Comparison of ENCODE assay signal across 17 mouse cellular contexts in genomic region chr2:92935483-92935882, GRCm38 (mm10). TPM values are rescaled to one million over a fixed set of nuclear protein-coding genes. Genes with fewer than 3 reads are reported as not detected.
DNase-seq lines count a peak whose midpoint lies in the region; TF ChIP-seq lines count a peak whose summit lies in the region.
"Had no signal": no experiment of that assay in that cellular context is flagged by ENCODE, and none has a peak within 500 bp of the region (broad histone marks: within the 10 kb centered on the region; RNA-seq: fewer than 3 reads in every experiment).

No protein-coding gene starts in this region.

- no peak for TF ChIP-seq POLR2A in brain, embryonic 14.5 days (IDR thresholded peaks at IDR 0.05; ENCODE audit: borderline replicate concordance, extremely low read depth, insufficient read depth, insufficient read length, poor library complexity, severe bottlenecking)

- no peak for DNase-seq in layer of hippocampus, adult 2 months (ENCODE audit: low spot score in 2 of 2)
- no peak for DNase-seq in layer of hippocampus, adult 8-10 months (ENCODE audit: low spot score in 2 of 2)
- DNase-seq in brain, embryonic 14.5 days (ENCODE audit: low read depth), result peak; percentile 26
- DNase-seq in cerebellum, adult 9-10 months, result peak; percentile 95
- peak; percentile 13 for DNase-seq in large intestine, adult 2 months (ENCODE audit: low read depth, low spot score)
- DNase-seq in spleen, postnatal 4 days (ENCODE audit: low spot score in 2 of 2), result no peak
- no peak for DNase-seq in retina, postnatal 1 day
- DNase-seq in heart, postnatal 36 days, result no peak
- DNase-seq: adrenal gland, postnatal 10 days; gastrocnemius, adult 2 months; heart, adult 2 months; kidney, postnatal 14 days; lung, postnatal 10 days; spleen, adult 18-20 months had no signal

- 58% methylated on average over 3 of the region's 3 CpGs for WGBS in large intestine, adult 2 months

- intact Hi-C loops in heart, postnatal 36 days (cut with DNase I), result no loop called here

- H3K27ac ChIP-seq in layer of hippocampus, adult 2 months, result peak overlapping the region; percentile 56
- H3K27ac ChIP-seq: embryonic facial prominence, embryonic 12.5 days; gastrocnemius, adult 2 months; heart, adult 2 months had no signal

- H3K4me3 ChIP-seq in layer of hippocampus, adult 2 months, result no peak overlapping the region
- H3K4me3 ChIP-seq: embryonic facial prominence, embryonic 12.5 days; gastrocnemius, adult 2 months; heart, adult 2 months had no signal

- no peak for TF ChIP-seq CTCF in layer of hippocampus, adult 2 months (conservative IDR thresholded peaks at IDR 0.05)
- TF ChIP-seq CTCF in brain, embryonic 14.5 days (IDR thresholded peaks at IDR 0.05; ENCODE audit: borderline replicate concordance, extremely low read depth, insufficient read depth, insufficient read length), result no peak

RNA-seq across cellular contexts. Expression of gene Syt13, which starts 20.6 kb away (rescaled TPM):
- 100 to 1,000 TPM; 153 to 163 TPM for total RNA-seq in layer of hippocampus, adult 2 months (2021)
- total RNA-seq in layer of hippocampus, adult 8-10 months (2022), result 100 to 1,000 TPM; 125 to 148 (median 136) TPM
- 65.0 and 80.5 TPM in 2 replicates for polyA plus RNA-seq in brain, embryonic 14.5 days (2012; rRNA removed)
- polyA plus RNA-seq in large intestine, adult 2 months (2012; rRNA removed), result 2.7 and 3.1 TPM in 2 replicates
- under 1 TPM; 0.24 to 0.28 TPM for total RNA-seq in heart, postnatal 36 days (2021)
- total RNA-seq: liver, adult 2 months had no signal
- polyA plus RNA-seq: G1E; liver, adult 2 months had no signal

Comparison
In these comparisons a context has a peak if more than half of its experiments do, and no peak if none do; other contexts are left out.
1. DNase-seq: peak in brain, embryonic 14.5 days (single experiment), cerebellum, adult 9-10 months (single experiment) and large intestine, adult 2 months (single experiment); none in layer of hippocampus, adult 2 months (0 of 2), layer of hippocampus, adult 8-10 months (0 of 2), spleen, postnatal 4 days (0 of 2), retina, postnatal 1 day (single experiment) and heart, postnatal 36 days (0 of 2).
2. RNA of gene Syt13, which starts 20.6 kb away (total RNA-seq): 153 to 163 TPM in layer of hippocampus, adult 2 months and 125 to 148 TPM in layer of hippocampus, adult 8-10 months; 0.24 to 0.28 TPM in heart, postnatal 36 days; every median in the first group is over 10 times any median in the second.